Mouse (Mus musculus): Measurements from ENCODE around the gene Krtap16-3. TPM values are rescaled to one million over a fixed set of nuclear protein-coding genes. Genes with fewer than 3 reads are reported as not detected.

Krtap16-3 gene
- polyA plus RNA-seq (2015; fragmentation: Nextera tagmentation; extraction: Ambion mirVana) = not detected in 2 replicates

DNA sequence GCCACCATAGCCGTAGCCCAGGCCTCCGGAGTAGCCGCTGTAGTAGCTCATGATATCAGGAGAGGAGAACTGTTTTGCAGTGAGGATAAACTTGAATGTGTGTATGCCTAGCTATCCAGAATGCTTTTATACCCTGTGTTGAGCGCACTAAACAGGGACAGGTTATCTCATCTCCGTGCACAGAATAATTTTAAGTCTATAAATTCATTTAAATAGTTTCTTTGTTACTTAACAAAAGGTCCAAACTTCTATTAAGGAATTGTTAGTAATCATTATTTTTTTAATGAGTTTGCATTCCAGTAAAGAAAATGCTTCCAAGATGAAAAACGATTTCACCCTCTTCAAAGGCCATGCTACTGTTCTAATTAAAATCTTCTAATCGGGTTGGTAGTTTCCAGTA is at the start of gene Krtap16-3:
TSS of gene Krtap16-3 (minus strand) at position 101 of the 400 bp plus-strand sequence.
- no peak within 1 kb of the TSS for H3K27ac ChIP-seq (ENCODE audit: low read length)
- WGBS = 79% methylated on average over 7 of the region's 7 CpGs
- ATAC-seq (replicated peaks; ENCODE audit: extremely low read depth, insufficient read depth, low FRiP score) = no peak

DNA sequence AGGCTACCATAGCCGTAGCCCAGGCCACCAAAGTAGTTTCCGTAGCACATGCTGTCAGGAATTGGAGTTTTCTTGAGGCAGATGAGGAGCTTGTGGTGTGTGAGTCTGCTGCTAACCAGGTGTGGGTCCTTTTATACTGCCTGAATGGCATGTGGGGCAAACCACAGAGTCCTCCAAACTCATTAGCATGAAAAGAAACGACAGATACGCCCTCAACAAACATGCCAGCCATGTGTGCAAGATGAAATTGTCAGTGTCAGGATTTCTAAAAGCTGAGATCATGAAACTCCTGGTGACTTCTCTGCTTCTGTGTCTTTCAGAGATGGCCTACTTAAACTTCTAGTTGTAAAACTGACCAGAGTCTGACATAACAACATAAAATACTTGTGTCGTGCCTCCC is 48.0 kb upstream of the Krtap16-3 start, which contains the start of gene Krtap22-2:
TSS of gene Krtap22-2 (minus strand) at position 101 of the 400 bp plus-strand sequence.
- H3K4me2 ChIP-seq (ENCODE audit: low read depth, low read length) = no peak within 1 kb of the TSS
- peaks cover 2% of the 10 kb centered on the region; the same call in 1 of the 2 replicates for H3K9me3 ChIP-seq (replicated peaks; ENCODE audit: control insufficient read depth, low read length)
- no peak for ATAC-seq (replicated peaks; ENCODE audit: extremely low read depth, insufficient read depth, low FRiP score)
- WGBS = 75% methylated on average over 5 of the region's 5 CpGs
- H3K27me3 ChIP-seq (ENCODE audit: control insufficient read depth, insufficient read depth, low read length) = no peaks in the 10 kb centered on the region
- H3K4me3 ChIP-seq (ENCODE audit: low read length) = no peak within 1 kb of the TSS
- H3K4me1 ChIP-seq (ENCODE audit: control insufficient read depth, insufficient read depth, low read length) = no peaks in the 10 kb centered on the region
- H3K27ac ChIP-seq (ENCODE audit: low read length) = no peak within 1 kb of the TSS
- H3K9ac ChIP-seq (ENCODE audit: low read length) = no peak within 1 kb of the TSS
- no peaks in the 10 kb centered on the region for H3K36me3 ChIP-seq (ENCODE audit: control insufficient read depth, insufficient read depth)

More for the DNA sequence above, at the start of gene Krtap16-3:
- H3K4me3 ChIP-seq (ENCODE audit: low read length) = no peak within 1 kb of the TSS
- H3K4me2 ChIP-seq (ENCODE audit: low read depth, low read length) = no peak within 1 kb of the TSS
- no peak within 1 kb of the TSS for H3K9ac ChIP-seq (ENCODE audit: low read length)
- no peaks in the 10 kb centered on the region for H3K4me1 ChIP-seq (ENCODE audit: control insufficient read depth, insufficient read depth, low read length)
- H3K9me3 ChIP-seq (replicated peaks; ENCODE audit: control insufficient read depth, low read length) = peaks cover 4% of the 10 kb centered on the region; the same call in 1 of the 2 replicates
- H3K36me3 ChIP-seq (ENCODE audit: control insufficient read depth, insufficient read depth) = no peaks in the 10 kb centered on the region
- H3K27me3 ChIP-seq (ENCODE audit: control insufficient read depth, insufficient read depth, low read length) = no peaks in the 10 kb centered on the region

DNA sequence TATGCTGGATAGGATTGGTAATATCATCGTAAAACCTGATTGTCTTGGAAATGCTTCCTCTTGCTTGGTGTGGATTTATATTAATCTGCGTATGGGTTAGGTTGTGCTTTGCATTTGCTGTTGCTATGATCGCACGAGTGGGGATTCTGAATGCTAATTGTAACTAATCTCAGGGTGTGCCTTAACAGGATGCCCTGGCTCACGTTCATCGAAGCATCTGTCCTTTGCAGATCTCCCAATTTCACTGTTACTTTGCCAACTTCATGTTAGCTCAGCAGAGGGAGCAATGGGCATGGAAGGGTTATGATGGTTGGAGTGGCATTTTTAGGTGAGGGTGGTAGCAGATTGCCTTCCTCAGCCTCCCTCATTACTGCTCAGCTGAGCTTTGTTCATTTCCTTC is 21.6 kb downstream of the Krtap16-3 start:
- Histone ChIP-seq H3K4me3 (ENCODE audit: low read length) (no peak overlapping the region), H3K9me3 (replicated peaks; ENCODE audit: control insufficient read depth, low read length) (no peaks in the 10 kb centered on the region), H3K9ac (ENCODE audit: low read length) (no peak overlapping the region), H3K27me3 (ENCODE audit: control insufficient read depth, insufficient read depth, low read length) (no peaks in the 10 kb centered on the region), H3K4me2 (ENCODE audit: low read depth, low read length) (no peak overlapping the region), H3K36me3 (ENCODE audit: control insufficient read depth, insufficient read depth) (no peaks in the 10 kb centered on the region), H3K27ac (ENCODE audit: low read length) (no peak overlapping the region), H3K4me1 (ENCODE audit: control insufficient read depth, insufficient read depth, low read length) (no peaks in the 10 kb centered on the region)
- no peak for ATAC-seq (replicated peaks; ENCODE audit: extremely low read depth, insufficient read depth, low FRiP score)
- WGBS = 81% methylated on average over 6 of the region's 6 CpGs

DNA sequence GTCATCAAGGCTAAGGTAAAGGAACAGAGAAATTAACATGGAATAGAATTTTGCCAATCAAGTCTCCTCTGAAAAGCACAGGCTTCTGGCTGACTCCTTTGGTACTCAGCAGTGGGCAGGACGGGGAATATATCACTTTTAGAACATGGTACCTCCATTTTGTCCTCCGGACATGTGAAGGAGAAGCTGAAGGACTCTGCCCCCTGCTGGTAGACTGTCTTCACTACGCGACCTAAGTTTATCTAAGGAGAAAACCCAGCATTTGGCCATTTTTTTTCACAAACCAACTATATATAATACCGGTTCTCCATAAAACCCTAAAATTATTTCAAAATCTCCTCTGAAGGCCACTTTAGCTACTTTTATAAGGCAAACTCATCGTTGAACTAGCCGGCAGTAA is 24.4 kb downstream of the Krtap16-3 start:
- no peaks in the 10 kb centered on the region for H3K27me3 ChIP-seq (ENCODE audit: control insufficient read depth, insufficient read depth, low read length)
- WGBS = 72% methylated on average over 7 of the region's 7 CpGs
- no peak overlapping the region for H3K4me2 ChIP-seq (ENCODE audit: low read depth, low read length)
- no peaks in the 10 kb centered on the region for H3K4me1 ChIP-seq (ENCODE audit: control insufficient read depth, insufficient read depth, low read length)
- H3K9me3 ChIP-seq (replicated peaks; ENCODE audit: control insufficient read depth, low read length) = no peaks in the 10 kb centered on the region
- ATAC-seq (replicated peaks; ENCODE audit: extremely low read depth, insufficient read depth, low FRiP score) = no peak
- no peak overlapping the region for H3K9ac ChIP-seq (ENCODE audit: low read length)
- no peak overlapping the region for H3K27ac ChIP-seq (ENCODE audit: low read length)
- no peaks in the 10 kb centered on the region for H3K36me3 ChIP-seq (ENCODE audit: control insufficient read depth, insufficient read depth)
- no peak overlapping the region for H3K4me3 ChIP-seq (ENCODE audit: low read length)

DNA sequence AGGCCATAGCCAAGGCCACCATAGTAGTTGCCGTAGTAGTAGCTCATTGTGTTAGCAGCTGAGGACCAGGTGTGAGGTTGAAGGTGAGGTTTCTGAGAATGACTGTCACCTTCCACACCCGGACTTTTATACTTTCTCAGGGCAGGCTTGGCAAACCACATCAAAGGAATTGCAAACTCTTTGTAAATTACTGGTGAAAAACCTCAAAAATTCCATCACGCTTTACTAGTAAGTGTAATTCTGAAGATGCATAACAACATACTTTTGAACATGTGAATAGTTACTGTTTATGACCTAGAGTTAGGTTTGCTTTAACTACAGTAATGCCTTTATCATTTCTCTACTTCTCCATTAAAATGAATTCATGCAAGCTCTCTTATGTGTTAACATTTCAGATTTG is 30.5 kb downstream of the Krtap16-3 start, which contains the start of gene Krtap19-9b:
TSS of gene Krtap19-9b (minus strand) at position 101 of the 400 bp plus-strand sequence.
- Histone ChIP-seq H3K4me1 (ENCODE audit: control insufficient read depth, insufficient read depth, low read length) (no peaks in the 10 kb centered on the region), H3K36me3 (ENCODE audit: control insufficient read depth, insufficient read depth) (no peaks in the 10 kb centered on the region), H3K27ac (ENCODE audit: low read length) (no peak within 1 kb of the TSS), H3K4me2 (ENCODE audit: low read depth, low read length) (no peak within 1 kb of the TSS), H3K9me3 (replicated peaks; ENCODE audit: control insufficient read depth, low read length) (no peaks in the 10 kb centered on the region), H3K4me3 (ENCODE audit: low read length) (no peak within 1 kb of the TSS), H3K9ac (ENCODE audit: low read length) (no peak within 1 kb of the TSS), H3K27me3 (ENCODE audit: control insufficient read depth, insufficient read depth, low read length) (no peaks in the 10 kb centered on the region)
- no peak for ATAC-seq (replicated peaks; ENCODE audit: extremely low read depth, insufficient read depth, low FRiP score)
- 76% methylated on average over 3 of the region's 3 CpGs for WGBS

Other genes with a start within 250 kb of the Krtap16-3 start
- gene Krtap13-1, start 234.0 kb downstream of the Krtap16-3 start, polyA plus RNA-seq (2015; fragmentation: Nextera tagmentation; extraction: Ambion mirVana) = not detected in 2 replicates
- 0.22 TPM in 1 of 2 replicates, not detected in the other for gene Krtap13, start 211.2 kb downstream of the Krtap16-3 start, polyA plus RNA-seq (2015; fragmentation: Nextera tagmentation; extraction: Ambion mirVana)
- 0.14 TPM in 1 of 2 replicates, not detected in the other for gene 2310034C09Rik, start 204.0 kb downstream of the Krtap16-3 start, polyA plus RNA-seq (2015; fragmentation: Nextera tagmentation; extraction: Ambion mirVana)
- not detected in 2 replicates for gene 2310057N15Rik, start 188.7 kb downstream of the Krtap16-3 start, polyA plus RNA-seq (2015; fragmentation: Nextera tagmentation; extraction: Ambion mirVana)
- not detected in 2 replicates for gene Gm5965, start 185.0 kb downstream of the Krtap16-3 start, polyA plus RNA-seq (2015; fragmentation: Nextera tagmentation; extraction: Ambion mirVana)
- not detected in 2 replicates for gene Gm20741, start 150.7 kb downstream of the Krtap16-3 start, polyA plus RNA-seq (2015; fragmentation: Nextera tagmentation; extraction: Ambion mirVana)
- not detected in 2 replicates for gene Krtap15, start 142.7 kb downstream of the Krtap16-3 start, polyA plus RNA-seq (2015; fragmentation: Nextera tagmentation; extraction: Ambion mirVana)
- not detected in 2 replicates for gene Krtap14, start 136.7 kb downstream of the Krtap16-3 start, polyA plus RNA-seq (2015; fragmentation: Nextera tagmentation; extraction: Ambion mirVana)
- gene Krtap19-1, start 93.5 kb downstream of the Krtap16-3 start, polyA plus RNA-seq (2015; fragmentation: Nextera tagmentation; extraction: Ambion mirVana) = not detected in 2 replicates
- gene Krtap19-2, start 88.6 kb downstream of the Krtap16-3 start, polyA plus RNA-seq (2015; fragmentation: Nextera tagmentation; extraction: Ambion mirVana) = not detected in 2 replicates
- gene Krtap19-3, start 84.8 kb downstream of the Krtap16-3 start, polyA plus RNA-seq (2015; fragmentation: Nextera tagmentation; extraction: Ambion mirVana) = not detected in 2 replicates
- gene Krtap19-4, start 77.8 kb downstream of the Krtap16-3 start, polyA plus RNA-seq (2015; fragmentation: Nextera tagmentation; extraction: Ambion mirVana) = not detected in 2 replicates
- not detected in 2 replicates for gene Krtap19-5, start 66.4 kb downstream of the Krtap16-3 start, polyA plus RNA-seq (2015; fragmentation: Nextera tagmentation; extraction: Ambion mirVana)
- not detected in 2 replicates for gene Krtap19-9b, start 30.6 kb downstream of the Krtap16-3 start, polyA plus RNA-seq (2015; fragmentation: Nextera tagmentation; extraction: Ambion mirVana)
- gene Krtap22-2, start 47.9 kb upstream of the Krtap16-3 start, polyA plus RNA-seq (2015; fragmentation: Nextera tagmentation; extraction: Ambion mirVana) = not detected in 2 replicates
- not detected in 2 replicates for gene Gm10229, start 52.4 kb upstream of the Krtap16-3 start, polyA plus RNA-seq (2015; fragmentation: Nextera tagmentation; extraction: Ambion mirVana)
- gene Krtap6-1, start 68.8 kb upstream of the Krtap16-3 start, polyA plus RNA-seq (2015; fragmentation: Nextera tagmentation; extraction: Ambion mirVana) = not detected in 2 replicates
- not detected in 2 replicates for gene Gm10228, start 78.6 kb upstream of the Krtap16-3 start, polyA plus RNA-seq (2015; fragmentation: Nextera tagmentation; extraction: Ambion mirVana)
- gene Krtap6-5, start 85.0 kb upstream of the Krtap16-3 start, polyA plus RNA-seq (2015; fragmentation: Nextera tagmentation; extraction: Ambion mirVana) = not detected in 2 replicates
- gene 1110025L11Rik, start 101.1 kb upstream of the Krtap16-3 start, polyA plus RNA-seq (2015; fragmentation: Nextera tagmentation; extraction: Ambion mirVana) = not detected in 2 replicates
- not detected in 2 replicates for gene Krtap6-3, start 121.1 kb upstream of the Krtap16-3 start, polyA plus RNA-seq (2015; fragmentation: Nextera tagmentation; extraction: Ambion mirVana)
- gene Gm6358, start 178.0 kb upstream of the Krtap16-3 start, polyA plus RNA-seq (2015; fragmentation: Nextera tagmentation; extraction: Ambion mirVana) = not detected in 2 replicates
- gene Gm10061, start 188.2 kb upstream of the Krtap16-3 start, polyA plus RNA-seq (2015; fragmentation: Nextera tagmentation; extraction: Ambion mirVana) = not detected in 2 replicates
- not detected in 2 replicates for gene Gm9789, start 195.1 kb upstream of the Krtap16-3 start, polyA plus RNA-seq (2015; fragmentation: Nextera tagmentation; extraction: Ambion mirVana)
- gene Gm7735, start 206.6 kb upstream of the Krtap16-3 start, polyA plus RNA-seq (2015; fragmentation: Nextera tagmentation; extraction: Ambion mirVana) = not detected in 2 replicates
- not detected in 2 replicates for gene 1110057P08Rik, start 211.9 kb upstream of the Krtap16-3 start, polyA plus RNA-seq (2015; fragmentation: Nextera tagmentation; extraction: Ambion mirVana)
- gene Krtap20-2, start 243.0 kb upstream of the Krtap16-3 start, polyA plus RNA-seq (2015; fragmentation: Nextera tagmentation; extraction: Ambion mirVana) = not detected in 2 replicates